Mouse (Mus musculus): ENCODE measurements around the gene Rora. TPM values are rescaled to one million over a fixed set of nuclear protein-coding genes. Genes with fewer than 3 reads are reported as not detected.

The Rora gene
- polyA plus RNA-seq, 1 experiment: 24.1 TPM

DNA sequence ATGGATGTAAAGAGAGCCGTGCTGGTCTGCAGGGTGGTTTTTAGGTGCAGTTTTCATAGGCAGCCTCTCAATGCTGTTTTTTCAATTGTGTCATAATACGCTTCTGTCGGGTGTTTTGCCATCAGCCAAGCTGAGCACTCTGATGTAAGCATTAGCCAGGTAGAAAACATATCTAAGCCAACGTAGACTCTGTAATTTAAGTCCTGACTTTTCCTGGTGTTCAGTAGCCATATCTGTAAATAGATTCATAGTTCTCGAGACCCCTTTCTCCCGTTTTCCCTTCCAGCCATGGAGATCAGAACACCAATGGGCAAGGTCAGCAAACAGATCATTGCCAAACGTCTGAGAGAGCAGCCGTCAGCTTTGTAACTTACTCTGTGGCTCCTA lies 640.1 kb downstream of the Rora start:
- peaks cover 7% of the 10 kb centered on the region for H3K4me1 ChIP-seq (ENCODE audit: control insufficient read depth, insufficient read depth, low read length)
- TF ChIP-seq POLR2A (IDR thresholded peaks at IDR 0.05; ENCODE audit: control insufficient read depth, low read depth, low read length) (no peak), CTCF (IDR thresholded peaks at IDR 0.05; ENCODE audit: control insufficient read depth, insufficient read depth, insufficient replicate concordance, low read depth, low read length) (no peak)
- H3K36me3 ChIP-seq (ENCODE audit: control insufficient read depth, insufficient read depth, low read length): no peaks in the 10 kb centered on the region
- no peak overlapping the region for H3K27ac ChIP-seq (ENCODE audit: control insufficient read depth, insufficient read depth, low read depth, low read length)
- H3K4me3 ChIP-seq (ENCODE audit: control insufficient read depth, low read depth, low read length): no peak overlapping the region
- H3K27me3 ChIP-seq (ENCODE audit: control insufficient read depth, insufficient read depth, low read length): no peaks in the 10 kb centered on the region; the same call in 1 of the 2 replicates

DNA sequence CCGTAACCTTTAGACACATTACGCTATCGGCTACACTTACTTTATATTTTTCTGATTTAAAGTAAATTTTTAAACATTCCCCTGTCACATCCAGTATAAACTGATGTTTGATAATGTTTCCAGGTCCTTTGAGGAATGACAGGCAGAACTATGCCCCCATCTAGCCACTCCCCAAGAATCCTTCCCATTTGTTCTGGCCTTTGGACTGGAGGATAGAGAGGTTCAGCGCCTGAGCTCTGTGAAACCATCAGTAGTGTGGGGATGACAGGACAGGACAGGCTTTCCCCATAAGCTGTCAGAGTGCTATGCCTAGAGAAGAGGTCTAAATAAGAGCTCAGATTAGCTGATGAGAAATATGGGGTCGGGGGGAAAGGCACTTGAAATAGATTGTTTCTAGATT lies 640.8 kb downstream of the Rora start:
- H3K4me1 ChIP-seq (ENCODE audit: control insufficient read depth, insufficient read depth, low read length): peaks cover 5% of the 10 kb centered on the region
- no peaks in the 10 kb centered on the region; the same call in 1 of the 2 replicates for H3K27me3 ChIP-seq (ENCODE audit: control insufficient read depth, insufficient read depth, low read length)
- H3K27ac ChIP-seq (ENCODE audit: control insufficient read depth, insufficient read depth, low read depth, low read length): no peak overlapping the region
- no peaks in the 10 kb centered on the region for H3K36me3 ChIP-seq (ENCODE audit: control insufficient read depth, insufficient read depth, low read length)
- H3K4me3 ChIP-seq (ENCODE audit: control insufficient read depth, low read depth, low read length): no peak overlapping the region
- TF ChIP-seq CTCF (IDR thresholded peaks at IDR 0.05; ENCODE audit: control insufficient read depth, insufficient read depth, insufficient replicate concordance, low read depth, low read length) (no peak), POLR2A (IDR thresholded peaks at IDR 0.05; ENCODE audit: control insufficient read depth, low read depth, low read length) (no peak)

DNA sequence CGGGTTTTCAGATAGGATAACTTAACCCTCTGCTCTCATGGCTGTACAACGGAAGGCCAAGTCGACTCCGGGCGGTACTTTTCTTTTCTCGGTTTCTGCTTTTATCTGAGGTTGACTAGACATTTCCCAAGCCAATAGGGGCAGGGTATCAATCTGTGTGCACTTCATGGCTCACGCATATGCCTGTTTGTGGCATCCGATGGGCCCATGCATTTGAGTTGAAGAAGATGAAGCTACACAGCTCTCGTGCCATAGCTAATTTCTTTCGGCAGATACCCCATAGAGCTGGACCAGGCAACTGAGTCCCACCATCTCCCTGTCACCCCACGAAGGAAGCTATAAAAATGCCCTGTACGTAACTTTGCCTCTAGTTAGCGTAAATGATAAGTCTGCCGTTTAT lies 641.3 kb downstream of the Rora start:
- Histone ChIP-seq H3K4me3 (ENCODE audit: control insufficient read depth, low read depth, low read length) (no peak overlapping the region), H3K4me1 (ENCODE audit: control insufficient read depth, insufficient read depth, low read length) (peaks cover 5% of the 10 kb centered on the region), H3K27ac (ENCODE audit: control insufficient read depth, insufficient read depth, low read depth, low read length) (no peak overlapping the region), H3K36me3 (ENCODE audit: control insufficient read depth, insufficient read depth, low read length) (no peaks in the 10 kb centered on the region), H3K27me3 (ENCODE audit: control insufficient read depth, insufficient read depth, low read length) (no peaks in the 10 kb centered on the region; the same call in 1 of the 2 replicates)
- TF ChIP-seq POLR2A (IDR thresholded peaks at IDR 0.05; ENCODE audit: control insufficient read depth, low read depth, low read length): no peak
- TF ChIP-seq CTCF (IDR thresholded peaks at IDR 0.05; ENCODE audit: control insufficient read depth, insufficient read depth, insufficient replicate concordance, low read depth, low read length): no peak

DNA sequence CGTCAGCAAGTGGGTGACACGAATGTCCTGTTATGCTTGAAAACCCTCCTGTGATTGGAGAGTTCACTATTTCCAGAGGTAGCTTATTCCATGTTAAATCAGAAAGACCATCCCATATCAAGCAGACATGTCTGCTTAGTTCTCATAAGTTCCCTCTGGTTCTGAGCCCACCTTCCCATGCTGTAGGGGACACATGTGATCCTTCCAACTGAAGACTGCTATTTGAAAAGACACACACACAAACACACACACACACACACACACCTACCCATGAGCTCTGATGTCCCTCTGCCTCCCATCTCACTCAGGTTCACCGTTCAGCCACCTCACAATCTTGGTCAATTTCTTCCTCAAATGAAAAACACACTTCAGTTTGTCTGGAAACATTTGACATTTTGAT lies 642.2 kb downstream of the Rora start:
- TF ChIP-seq CTCF (IDR thresholded peaks at IDR 0.05; ENCODE audit: control insufficient read depth, insufficient read depth, insufficient replicate concordance, low read depth, low read length) (no peak), POLR2A (IDR thresholded peaks at IDR 0.05; ENCODE audit: control insufficient read depth, low read depth, low read length) (no peak)
- H3K27ac ChIP-seq (ENCODE audit: control insufficient read depth, insufficient read depth, low read depth, low read length): no peak overlapping the region
- H3K27me3 ChIP-seq (ENCODE audit: control insufficient read depth, insufficient read depth, low read length): no peaks in the 10 kb centered on the region; the same call in 1 of the 2 replicates
- no peak overlapping the region for H3K4me3 ChIP-seq (ENCODE audit: control insufficient read depth, low read depth, low read length)
- no peaks in the 10 kb centered on the region for H3K36me3 ChIP-seq (ENCODE audit: control insufficient read depth, insufficient read depth, low read length)
- H3K4me1 ChIP-seq (ENCODE audit: control insufficient read depth, insufficient read depth, low read length): peaks cover 3% of the 10 kb centered on the region

DNA sequence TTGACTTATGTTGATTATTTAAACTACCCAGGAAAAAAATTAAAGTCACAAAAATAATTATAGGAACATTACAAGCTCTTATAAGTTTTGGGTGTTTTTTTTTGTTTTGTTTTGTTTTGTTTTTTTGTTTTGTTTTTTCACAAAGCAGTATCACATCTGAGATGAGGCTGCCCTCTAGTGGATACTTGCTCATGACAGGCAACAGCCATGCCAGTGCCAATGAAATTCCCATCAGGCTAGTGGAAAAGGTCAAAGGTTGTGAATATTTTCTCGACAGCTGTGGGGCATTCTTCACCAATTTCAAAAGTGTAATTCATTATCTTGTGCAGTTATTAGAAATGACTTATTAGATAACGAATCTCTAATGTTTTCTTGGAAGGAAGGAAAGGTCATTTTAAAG lies 642.8 kb downstream of the Rora start:
- Histone ChIP-seq H3K27me3 (ENCODE audit: control insufficient read depth, insufficient read depth, low read length) (no peaks in the 10 kb centered on the region), H3K4me3 (ENCODE audit: control insufficient read depth, low read depth, low read length) (no peak overlapping the region), H3K27ac (ENCODE audit: control insufficient read depth, insufficient read depth, low read depth, low read length) (no peak overlapping the region), H3K36me3 (ENCODE audit: control insufficient read depth, insufficient read depth, low read length) (no peaks in the 10 kb centered on the region), H3K4me1 (ENCODE audit: control insufficient read depth, insufficient read depth, low read length) (peaks cover 1% of the 10 kb centered on the region)
- TF ChIP-seq POLR2A (IDR thresholded peaks at IDR 0.05; ENCODE audit: control insufficient read depth, low read depth, low read length) (no peak), CTCF (IDR thresholded peaks at IDR 0.05; ENCODE audit: control insufficient read depth, insufficient read depth, insufficient replicate concordance, low read depth, low read length) (no peak)

DNA sequence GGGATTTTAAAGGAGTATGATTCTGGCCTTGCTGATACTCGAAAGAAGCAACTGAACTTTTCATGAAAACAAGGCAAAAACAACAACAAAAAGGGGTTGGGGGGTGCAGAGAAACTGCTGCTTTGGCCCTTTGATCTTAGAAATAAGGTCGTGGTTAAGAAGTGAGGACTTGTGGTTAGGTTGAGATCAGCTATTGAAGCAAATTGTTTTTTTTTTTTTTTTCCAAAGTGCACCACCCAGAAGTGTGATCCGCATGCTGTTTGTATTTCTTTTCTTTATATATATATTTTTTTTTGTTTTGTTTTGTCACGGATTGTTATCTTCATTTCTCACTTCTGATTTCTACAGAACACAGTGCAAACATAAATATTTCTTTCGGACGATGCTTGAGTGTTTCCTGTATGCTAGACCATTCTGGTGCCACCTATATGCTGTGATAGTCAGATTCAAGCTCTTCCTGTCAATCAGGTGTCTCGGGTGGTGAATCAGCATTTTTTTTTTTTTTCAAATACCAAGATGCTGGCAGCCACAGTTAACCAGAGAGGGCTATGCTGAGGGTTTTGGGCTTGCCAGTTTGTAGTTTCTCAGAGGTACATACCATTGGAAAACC lies 644.3 kb downstream of the Rora start:
- peaks cover 4% of the 10 kb centered on the region for H3K4me1 ChIP-seq (ENCODE audit: control insufficient read depth, insufficient read depth, low read length)
- H3K36me3 ChIP-seq (ENCODE audit: control insufficient read depth, insufficient read depth, low read length): no peaks in the 10 kb centered on the region
- no peak overlapping the region for H3K4me3 ChIP-seq (ENCODE audit: control insufficient read depth, low read depth, low read length)
- H3K27ac ChIP-seq (ENCODE audit: control insufficient read depth, insufficient read depth, low read depth, low read length): no peak overlapping the region
- no peaks in the 10 kb centered on the region for H3K27me3 ChIP-seq (ENCODE audit: control insufficient read depth, insufficient read depth, low read length)
- TF ChIP-seq CTCF (IDR thresholded peaks at IDR 0.05; ENCODE audit: control insufficient read depth, insufficient read depth, insufficient replicate concordance, low read depth, low read length): no peak
- TF ChIP-seq POLR2A (IDR thresholded peaks at IDR 0.05; ENCODE audit: control insufficient read depth, low read depth, low read length): no peak

GRCm38 (mm10) chr9:69298566-69299335 lies 645.2 kb downstream of the Rora start:
- Histone ChIP-seq H3K36me3 (ENCODE audit: control insufficient read depth, insufficient read depth, low read length) (no peaks in the 10 kb centered on the region), H3K27ac (ENCODE audit: control insufficient read depth, insufficient read depth, low read depth, low read length) (no peak overlapping the region), H3K4me1 (ENCODE audit: control insufficient read depth, insufficient read depth, low read length) (peaks cover 4% of the 10 kb centered on the region), H3K27me3 (ENCODE audit: control insufficient read depth, insufficient read depth, low read length) (no peaks in the 10 kb centered on the region), H3K4me3 (ENCODE audit: control insufficient read depth, low read depth, low read length) (no peak overlapping the region)
- TF ChIP-seq POLR2A (IDR thresholded peaks at IDR 0.05; ENCODE audit: control insufficient read depth, low read depth, low read length): no peak
- TF ChIP-seq CTCF (IDR thresholded peaks at IDR 0.05; ENCODE audit: control insufficient read depth, insufficient read depth, insufficient replicate concordance, low read depth, low read length): no peak
